Mouse (Mus musculus): ENCODE measurements around the gene 1700030J22Rik. TPM values are rescaled to one million over a fixed set of nuclear protein-coding genes. Genes with fewer than 3 reads are reported as not detected.

The 1700030J22Rik gene
- polyA plus RNA-seq, 1 experiment from 2014 or later, result 0.66 TPM

DNA sequence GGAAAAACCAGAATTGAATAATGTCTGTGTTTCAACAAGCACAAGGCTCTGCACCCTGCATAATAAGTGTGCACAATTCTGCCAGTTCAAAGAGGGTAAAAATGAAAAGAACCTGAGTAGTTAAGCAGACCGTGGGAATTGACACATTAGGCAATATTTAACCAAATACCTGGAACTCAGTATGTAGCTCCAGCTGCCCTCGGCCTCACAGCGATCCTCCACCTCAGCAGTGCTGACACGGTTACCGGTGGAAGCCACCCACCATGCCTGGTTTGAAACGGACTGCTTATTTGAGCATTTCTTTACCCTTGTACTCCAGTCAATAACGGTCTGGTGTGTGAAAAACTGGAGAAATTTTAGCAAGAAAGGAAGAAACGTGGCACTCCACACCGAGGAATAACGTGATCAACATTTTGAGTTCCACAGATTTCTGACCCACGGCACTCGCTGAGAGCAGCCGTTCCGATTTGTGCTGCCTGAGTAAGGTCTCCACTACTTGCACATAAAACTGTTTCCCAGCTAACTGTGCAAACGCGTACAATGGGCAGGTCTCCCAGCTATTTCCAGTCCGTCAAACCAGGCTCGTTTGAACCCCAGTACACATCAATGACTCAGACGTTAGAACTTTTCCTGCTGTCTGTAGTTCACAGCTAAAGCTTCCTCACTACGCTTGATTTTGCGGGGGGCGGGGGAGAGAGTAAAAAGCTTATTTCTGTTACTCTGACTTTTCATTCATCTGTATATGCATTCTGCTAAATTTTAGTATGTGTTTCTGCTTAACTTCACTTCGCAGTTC is 13.6 kb upstream of the 1700030J22Rik start:
- no peaks in the 10 kb centered on the region for H3K9me3 ChIP-seq
- peak overlapping the region; percentile 72 for H3K4me3 ChIP-seq
- peak overlapping the region; percentile 87 for H3K9ac ChIP-seq
- peaks cover 20% of the 10 kb centered on the region for H3K4me1 ChIP-seq
- no peak for ATAC-seq (ENCODE audit: extremely low read depth, insufficient number of reproducible peaks, low FRiP score, low TSS enrichment)
- H3K27ac ChIP-seq (replicated peaks), result peak overlapping the region; percentile 70; the same call in 1 of the 2 replicates
- H3K36me3 ChIP-seq, result peaks cover 21% of the 10 kb centered on the region
- 12% methylated on average over 23 of the region's 23 CpGs for WGBS
- peak overlapping the region; percentile 98 for H3K4me2 ChIP-seq
- no peaks in the 10 kb centered on the region for H3K27me3 ChIP-seq (replicated peaks)

DNA sequence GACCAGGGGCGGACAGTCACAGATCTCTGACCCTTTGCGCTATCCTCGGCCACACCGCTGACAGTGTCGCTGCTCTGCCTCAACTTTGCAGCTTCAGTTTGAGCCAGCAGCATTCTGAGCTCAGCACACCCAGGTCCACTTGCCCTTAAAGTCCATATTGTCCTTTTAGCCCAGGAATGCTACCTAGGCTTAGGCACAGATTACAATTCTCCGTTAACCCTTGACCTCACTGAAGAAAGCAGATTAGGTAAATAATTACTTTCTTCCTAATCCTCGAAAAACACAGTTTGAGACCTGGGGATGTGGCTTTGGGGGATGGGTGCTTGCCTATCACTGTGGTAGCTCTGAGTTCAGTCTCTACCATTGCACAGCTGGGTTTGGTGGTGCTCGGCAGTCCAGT is 12.5 kb upstream of the 1700030J22Rik start:
- no peak overlapping the region for H3K4me2 ChIP-seq
- H3K27ac ChIP-seq (replicated peaks), result no peak overlapping the region
- H3K36me3 ChIP-seq, result peaks cover 31% of the 10 kb centered on the region
- no peaks in the 10 kb centered on the region for H3K9me3 ChIP-seq
- no peak for ATAC-seq (ENCODE audit: extremely low read depth, insufficient number of reproducible peaks, low FRiP score, low TSS enrichment)
- H3K4me1 ChIP-seq, result peaks cover 20% of the 10 kb centered on the region
- WGBS, result 86% methylated on average over 8 of the region's 8 CpGs
- H3K9ac ChIP-seq, result no peak overlapping the region
- no peaks in the 10 kb centered on the region for H3K27me3 ChIP-seq (replicated peaks)
- no peak overlapping the region for H3K4me3 ChIP-seq

DNA sequence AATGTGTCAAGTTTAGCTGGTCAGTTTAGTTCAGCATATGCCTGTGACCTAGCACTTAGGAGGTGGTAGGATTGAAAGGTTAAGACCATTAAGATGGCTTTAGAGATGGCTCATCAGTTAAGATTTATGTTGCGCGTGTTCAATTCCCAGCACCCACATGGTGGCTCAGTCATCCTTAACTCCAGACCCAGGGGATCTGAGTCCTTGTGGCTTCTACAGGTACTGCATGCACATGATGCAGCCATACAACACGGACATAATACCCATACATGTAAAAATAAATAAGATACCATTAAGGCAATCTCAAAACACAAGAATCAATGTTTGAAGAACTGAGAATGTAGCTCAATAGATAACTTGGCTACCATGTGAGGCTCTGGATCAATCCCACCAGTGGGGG is 11.1 kb upstream of the 1700030J22Rik start:
- ATAC-seq (ENCODE audit: extremely low read depth, insufficient number of reproducible peaks, low FRiP score, low TSS enrichment), result no peak
- no peak overlapping the region for H3K27ac ChIP-seq (replicated peaks)

DNA sequence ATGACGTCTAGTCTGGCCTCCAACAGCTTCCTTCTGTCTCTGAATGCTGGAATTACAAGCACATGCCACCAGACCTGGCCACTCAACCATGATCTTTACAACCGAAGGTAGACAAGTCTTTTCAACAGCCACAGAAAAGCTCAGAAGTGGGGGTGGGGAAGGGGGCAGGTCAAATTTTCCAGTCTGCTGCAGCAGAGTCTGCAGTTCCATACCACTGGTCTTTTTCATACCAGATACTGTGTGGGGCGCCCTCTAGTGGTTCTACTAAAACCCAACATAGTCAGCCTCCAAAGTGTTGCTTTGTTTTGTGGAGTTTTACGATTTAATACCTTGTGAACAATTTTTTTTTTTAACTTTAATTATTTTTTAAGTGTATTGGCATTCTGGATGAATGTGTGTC is 1.4 kb upstream of the 1700030J22Rik start:
- no peaks in the 10 kb centered on the region for H3K9me3 ChIP-seq
- no peaks in the 10 kb centered on the region for H3K27me3 ChIP-seq (replicated peaks)
- H3K9ac ChIP-seq, result no peak overlapping the region
- H3K4me3 ChIP-seq, result peak overlapping the region; percentile 13; the same call in 1 of the 2 replicates
- H3K27ac ChIP-seq (replicated peaks), result no peak overlapping the region
- peak overlapping the region; percentile 42 for H3K4me2 ChIP-seq
- WGBS, result 21% methylated on average over 4 of the region's 4 CpGs
- peaks cover 35% of the 10 kb centered on the region for H3K36me3 ChIP-seq
- no peak for ATAC-seq (ENCODE audit: extremely low read depth, insufficient number of reproducible peaks, low FRiP score, low TSS enrichment)
- H3K4me1 ChIP-seq, result peaks cover 12% of the 10 kb centered on the region

More for the DNA sequence above, 11.1 kb upstream of the 1700030J22Rik start:
- H3K9me3 ChIP-seq, result no peaks in the 10 kb centered on the region
- peaks cover 20% of the 10 kb centered on the region for H3K4me1 ChIP-seq
- no peaks in the 10 kb centered on the region for H3K27me3 ChIP-seq (replicated peaks)
- peaks cover 44% of the 10 kb centered on the region for H3K36me3 ChIP-seq
- no peak overlapping the region for H3K4me3 ChIP-seq
- no peak overlapping the region for H3K9ac ChIP-seq
- no peak overlapping the region for H3K4me2 ChIP-seq
- WGBS, result 96% methylated on average over 3 of the region's 3 CpGs

DNA sequence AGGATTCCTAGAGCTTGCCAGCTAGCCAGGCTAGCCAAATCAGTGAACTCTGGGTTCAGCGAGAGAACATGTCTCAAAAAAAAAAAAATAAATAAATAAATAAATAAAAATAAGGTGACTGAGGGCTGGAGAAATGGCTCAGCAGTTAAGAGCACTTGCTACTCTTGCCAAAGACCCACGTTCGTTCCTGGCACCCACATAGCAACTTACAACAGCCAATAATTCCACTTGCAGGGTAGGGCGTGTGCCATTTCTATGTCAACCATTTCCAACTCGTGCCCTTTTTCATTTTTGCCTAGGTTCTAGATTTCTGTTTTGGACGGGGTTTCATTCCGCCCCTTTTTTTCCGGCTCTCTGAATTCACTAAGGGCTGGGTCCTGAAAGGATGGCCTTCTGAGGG is 707 bp downstream of the 1700030J22Rik start:
- WGBS, result 33% methylated on average over 8 of the region's 8 CpGs
- ATAC-seq (ENCODE audit: extremely low read depth, insufficient number of reproducible peaks, low FRiP score, low TSS enrichment), result no peak
- Histone ChIP-seq H3K9me3 (no peaks in the 10 kb centered on the region), H3K4me1 (peaks cover 12% of the 10 kb centered on the region), H3K36me3 (peaks cover 15% of the 10 kb centered on the region), H3K4me2 (peak overlapping the region; percentile 69), H3K27me3 (replicated peaks) (no peaks in the 10 kb centered on the region), H3K27ac (replicated peaks) (no peak overlapping the region), H3K9ac (peak overlapping the region; percentile 72), H3K4me3 (peak overlapping the region; percentile 73)

DNA sequence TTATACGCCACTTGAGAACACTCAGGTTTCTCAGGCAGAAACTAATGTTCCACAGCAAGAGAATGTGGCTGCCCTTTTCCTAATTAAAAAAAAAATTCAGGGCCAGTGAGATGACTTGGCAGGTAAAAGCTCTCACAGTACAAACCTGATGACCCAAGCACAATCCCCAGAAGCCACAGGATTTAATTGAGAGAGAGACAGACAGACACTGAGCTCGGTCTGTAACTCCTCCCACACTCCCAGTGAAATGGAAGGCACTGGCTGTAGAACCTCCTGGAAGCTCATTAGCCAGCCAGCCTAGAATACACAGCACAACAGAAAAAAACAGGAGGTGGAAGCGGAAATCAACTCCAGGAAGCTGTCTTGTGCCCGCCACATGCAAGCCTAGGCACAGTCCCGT is 3.2 kb downstream of the 1700030J22Rik start:
- no peaks in the 10 kb centered on the region for H3K9me3 ChIP-seq
- H3K27me3 ChIP-seq (replicated peaks), result no peaks in the 10 kb centered on the region
- H3K27ac ChIP-seq (replicated peaks), result no peak overlapping the region
- WGBS, result 59% methylated on average over 5 of the region's 5 CpGs
- ATAC-seq (ENCODE audit: extremely low read depth, insufficient number of reproducible peaks, low FRiP score, low TSS enrichment), result no peak
- peaks cover 12% of the 10 kb centered on the region for H3K4me1 ChIP-seq
- H3K36me3 ChIP-seq, result no peaks in the 10 kb centered on the region
- H3K9ac ChIP-seq, result no peak overlapping the region
- H3K4me3 ChIP-seq, result no peak overlapping the region
- no peak overlapping the region for H3K4me2 ChIP-seq

DNA sequence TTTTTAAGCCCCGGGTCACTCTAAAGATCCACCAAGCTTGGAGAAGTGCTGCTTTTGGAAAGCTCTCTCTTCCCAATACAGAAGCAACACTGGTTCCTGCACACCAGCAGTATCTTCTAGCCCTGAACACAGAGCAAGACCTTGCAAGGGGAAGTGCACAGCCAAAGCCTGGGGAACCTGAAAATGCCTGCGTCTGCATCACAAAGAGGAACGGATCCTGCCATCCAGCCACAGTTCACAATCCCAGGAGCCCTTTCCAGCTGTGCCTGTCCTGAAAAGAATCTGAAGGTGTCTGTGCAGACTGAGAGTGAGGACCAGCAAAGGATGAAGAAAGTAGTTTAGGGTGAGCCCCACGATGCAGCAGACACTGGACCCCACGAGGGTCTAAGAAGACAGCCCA is 3.7 kb downstream of the 1700030J22Rik start:
- Histone ChIP-seq H3K9me3 (no peaks in the 10 kb centered on the region), H3K9ac (no peak overlapping the region), H3K4me3 (no peak overlapping the region), H3K4me2 (no peak overlapping the region), H3K4me1 (peaks cover 11% of the 10 kb centered on the region), H3K36me3 (no peaks in the 10 kb centered on the region), H3K27ac (replicated peaks) (no peak overlapping the region), H3K27me3 (replicated peaks) (no peaks in the 10 kb centered on the region)
- no peak for ATAC-seq (ENCODE audit: extremely low read depth, insufficient number of reproducible peaks, low FRiP score, low TSS enrichment)
- WGBS, result 39% methylated on average over 5 of the region's 5 CpGs

DNA sequence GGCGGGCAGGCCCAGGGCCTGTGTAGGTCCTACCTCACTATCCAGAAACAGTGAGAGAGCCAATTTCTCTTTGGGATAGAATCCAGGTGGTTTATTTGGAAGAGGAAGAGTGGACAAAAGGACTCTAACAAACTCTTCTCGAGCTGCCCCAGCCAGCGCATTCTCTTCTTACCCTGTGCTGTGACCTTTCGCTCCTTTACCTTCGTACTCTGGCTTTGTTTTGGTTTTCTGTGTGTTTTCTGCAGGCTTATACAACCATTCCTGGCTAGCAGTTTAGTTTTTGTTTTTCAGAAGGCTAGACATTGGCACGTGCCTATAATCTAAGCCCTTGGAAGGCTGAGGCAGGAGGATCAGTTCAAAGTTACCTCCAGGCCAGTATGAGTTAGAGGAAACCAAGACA is 9.2 kb downstream of the 1700030J22Rik start:
- H3K9me3 ChIP-seq, result no peaks in the 10 kb centered on the region
- H3K9ac ChIP-seq, result no peak overlapping the region
- no peaks in the 10 kb centered on the region for H3K27me3 ChIP-seq (replicated peaks)
- WGBS, result 83% methylated on average over 6 of the region's 6 CpGs
- H3K4me2 ChIP-seq, result no peak overlapping the region
- H3K4me3 ChIP-seq, result no peak overlapping the region
- no peaks in the 10 kb centered on the region for H3K36me3 ChIP-seq
- H3K4me1 ChIP-seq, result no peaks in the 10 kb centered on the region
- no peak overlapping the region for H3K27ac ChIP-seq (replicated peaks)
- no peak for ATAC-seq (ENCODE audit: extremely low read depth, insufficient number of reproducible peaks, low FRiP score, low TSS enrichment)

DNA sequence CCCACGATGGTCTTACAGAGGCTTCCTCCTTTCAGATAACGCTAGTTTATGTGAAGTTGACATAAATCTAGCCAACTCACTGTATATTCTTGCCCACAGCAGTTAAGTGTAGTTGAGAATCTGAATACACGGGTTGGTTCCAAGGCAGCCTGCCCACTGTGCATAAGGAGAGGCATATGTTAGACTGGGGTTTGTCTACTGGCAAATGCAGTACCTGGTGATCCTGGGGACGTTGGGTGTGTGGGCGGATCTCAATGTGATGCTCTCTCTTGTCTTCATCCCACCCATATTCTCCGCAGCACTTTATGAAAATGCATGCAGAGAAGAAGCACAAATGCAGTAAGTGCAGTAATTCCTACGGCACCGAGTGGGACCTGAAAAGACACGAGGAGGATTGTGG is 24.3 kb downstream of the 1700030J22Rik start:
- H3K9me3 ChIP-seq, result no peaks in the 10 kb centered on the region
- ATAC-seq (ENCODE audit: extremely low read depth, insufficient number of reproducible peaks, low FRiP score, low TSS enrichment), result no peak
- WGBS, result 87% methylated on average over 9 of the region's 9 CpGs

DNA sequence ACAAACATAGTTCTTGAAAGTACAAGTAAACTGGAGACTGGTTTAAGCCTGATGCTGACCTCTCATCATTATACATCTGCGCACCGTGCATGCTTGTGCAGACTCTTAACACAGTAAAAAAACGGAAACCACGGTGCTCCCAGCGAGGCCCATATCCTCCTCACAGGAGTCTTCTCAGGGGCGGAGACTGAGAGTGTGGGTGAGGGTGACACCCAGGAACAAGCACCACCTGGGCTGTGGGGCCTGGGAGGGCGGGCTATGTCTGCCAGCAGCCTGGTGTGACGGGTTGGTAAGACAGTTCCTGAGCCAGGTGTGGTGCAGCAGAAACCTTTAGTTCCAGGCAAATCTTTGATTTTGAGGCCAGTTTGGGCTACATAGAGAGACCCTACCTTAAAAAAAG is 26.3 kb downstream of the 1700030J22Rik start:
- H3K4me3 ChIP-seq, result no peak overlapping the region
- H3K36me3 ChIP-seq, result peaks cover 47% of the 10 kb centered on the region
- peaks cover 27% of the 10 kb centered on the region for H3K4me1 ChIP-seq
- no peaks in the 10 kb centered on the region for H3K9me3 ChIP-seq
- no peak overlapping the region for H3K4me2 ChIP-seq
- H3K27ac ChIP-seq (replicated peaks), result no peak overlapping the region
- H3K9ac ChIP-seq, result no peak overlapping the region
- H3K27me3 ChIP-seq (replicated peaks), result no peaks in the 10 kb centered on the region
- no peak for ATAC-seq (ENCODE audit: extremely low read depth, insufficient number of reproducible peaks, low FRiP score, low TSS enrichment)
- 88% methylated on average over 8 of the region's 8 CpGs for WGBS

More for the DNA sequence above, 24.3 kb downstream of the 1700030J22Rik start:
- H3K27me3 ChIP-seq (replicated peaks), result no peaks in the 10 kb centered on the region
- H3K36me3 ChIP-seq, result peaks cover 67% of the 10 kb centered on the region
- peaks cover 17% of the 10 kb centered on the region for H3K4me1 ChIP-seq
- H3K27ac ChIP-seq (replicated peaks), result no peak overlapping the region
- H3K9ac ChIP-seq, result no peak overlapping the region
- H3K4me3 ChIP-seq, result no peak overlapping the region
- no peak overlapping the region for H3K4me2 ChIP-seq

DNA sequence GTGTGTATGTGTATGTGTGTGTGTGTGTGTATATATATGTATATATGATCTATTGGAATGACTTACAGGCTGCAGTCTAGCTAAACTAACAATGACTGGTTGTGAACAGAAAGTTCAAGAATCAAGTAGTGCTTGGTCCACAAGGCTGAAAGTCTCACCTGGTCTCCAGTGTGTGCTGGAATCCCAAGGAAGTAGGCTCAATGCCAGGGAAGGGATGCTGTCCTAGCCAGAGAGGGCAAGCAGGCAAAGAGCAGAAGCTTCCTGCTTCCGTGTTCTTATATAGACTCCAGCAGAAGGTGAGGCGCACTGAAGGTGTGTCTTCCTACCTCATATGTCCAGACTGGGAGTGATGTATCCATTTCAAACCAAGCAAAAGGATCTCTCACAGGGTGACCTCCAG is 27.0 kb downstream of the 1700030J22Rik start:
- H3K27me3 ChIP-seq (replicated peaks), result no peaks in the 10 kb centered on the region
- H3K4me2 ChIP-seq, result no peak overlapping the region
- 90% methylated on average over 2 of the region's 2 CpGs for WGBS
- H3K4me1 ChIP-seq, result peaks cover 33% of the 10 kb centered on the region
- no peak for ATAC-seq (ENCODE audit: extremely low read depth, insufficient number of reproducible peaks, low FRiP score, low TSS enrichment)
- peaks cover 40% of the 10 kb centered on the region for H3K36me3 ChIP-seq
- H3K27ac ChIP-seq (replicated peaks), result no peak overlapping the region
- H3K9ac ChIP-seq, result no peak overlapping the region
- no peaks in the 10 kb centered on the region for H3K9me3 ChIP-seq
- no peak overlapping the region for H3K4me3 ChIP-seq

DNA sequence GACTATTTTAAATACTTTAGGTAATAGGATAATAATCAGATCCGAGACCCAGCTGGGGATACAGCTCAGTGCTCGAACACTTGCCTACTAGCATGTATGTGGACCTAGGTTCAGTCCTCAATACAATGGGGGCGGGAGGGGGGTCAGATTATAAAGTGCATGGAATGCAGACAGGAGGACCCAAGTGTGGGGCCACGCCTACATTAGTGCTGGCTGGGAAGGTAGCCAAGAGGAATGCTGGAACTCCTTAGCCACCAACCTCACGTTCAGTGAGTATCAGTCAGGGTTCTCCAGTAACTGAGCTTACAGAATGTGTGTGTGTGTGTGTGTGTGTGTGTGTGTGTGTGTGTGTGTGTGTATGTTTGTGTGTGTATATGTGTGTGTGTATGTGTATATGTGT is 27.4 kb downstream of the 1700030J22Rik start:
- 49% methylated on average over 5 of the region's 5 CpGs for WGBS
- Histone ChIP-seq H3K27me3 (replicated peaks) (no peaks in the 10 kb centered on the region), H3K4me2 (no peak overlapping the region), H3K9ac (no peak overlapping the region), H3K27ac (replicated peaks) (0 out of 2 replicates have a peak overlapping the region, but pooled peaks have one; percentile 2), H3K9me3 (no peaks in the 10 kb centered on the region), H3K36me3 (peaks cover 36% of the 10 kb centered on the region), H3K4me3 (no peak overlapping the region), H3K4me1 (peaks cover 38% of the 10 kb centered on the region)
- ATAC-seq (ENCODE audit: extremely low read depth, insufficient number of reproducible peaks, low FRiP score, low TSS enrichment), result 0 out of 2 replicates have a peak, but pooled peaks have one; percentile 32
